Mouse (Mus musculus): ENCODE results near the gene Pld4. TPM values are rescaled to one million over a fixed set of nuclear protein-coding genes. Genes with fewer than 3 reads are reported as not detected.

Pld4 gene
- polyA plus RNA-seq, 1 experiment from 2014 or later: 6.4 TPM

DNA sequence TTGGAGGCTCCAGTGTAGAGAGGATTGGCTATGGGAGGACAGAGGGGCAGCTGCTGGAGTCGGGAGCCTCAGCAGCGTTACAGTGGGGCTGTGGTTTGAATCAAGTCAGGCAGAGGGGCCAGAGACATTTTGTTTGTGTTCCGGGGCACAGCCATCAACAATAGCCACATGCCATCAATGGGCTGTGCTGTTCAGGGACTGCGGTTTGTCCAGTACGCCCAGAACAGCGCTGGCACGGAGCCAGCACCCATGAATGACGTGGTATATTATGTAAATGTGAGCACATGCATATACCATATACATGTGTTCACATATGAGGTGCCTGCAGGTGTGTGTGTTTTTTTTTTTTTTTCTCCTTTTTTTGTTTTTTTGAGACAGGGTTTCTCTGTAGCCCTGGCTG, 32.7 kb upstream of the Pld4 start:
- Histone ChIP-seq H3K4me1 (replicated peaks) (peaks cover 33% of the 10 kb centered on the region), H3K4me2 (replicated peaks) (no peak overlapping the region), H3K27ac (no peak overlapping the region), H3K9ac (replicated peaks) (0 out of 2 replicates have a peak overlapping the region, but pooled peaks have one; percentile 1), H3K9me3 (no peaks in the 10 kb centered on the region), H3K36me3 (peaks cover 45% of the 10 kb centered on the region), H3K4me3 (replicated peaks) (no peak overlapping the region), H3K27me3 (peaks cover 10% of the 10 kb centered on the region; the same call in 1 of the 2 replicates)
- 67% methylated on average over 8 of the region's 8 CpGs for WGBS
- no peak for ATAC-seq

- peaks cover 65% of the 10 kb centered on the region for H3K36me3 ChIP-seq
- WGBS: 92% methylated on average over 14 of the region's 14 CpGs
These were observed 29.6 kb upstream of the Pld4 start for GRCm38 (mm10) chr12:112730808-112731207.

GRCm38 (mm10) chr12:112732591-112732990, 27.9 kb upstream of the Pld4 start:
- 91% methylated on average over 10 of the region's 10 CpGs for WGBS
- H3K27ac ChIP-seq: no peak overlapping the region
- peaks cover 77% of the 10 kb centered on the region for H3K36me3 ChIP-seq
- H3K9ac ChIP-seq (replicated peaks): no peak overlapping the region
- H3K27me3 ChIP-seq: no peaks in the 10 kb centered on the region
- no peak overlapping the region for H3K4me3 ChIP-seq (replicated peaks)
- H3K9me3 ChIP-seq: no peaks in the 10 kb centered on the region
- peaks cover 3% of the 10 kb centered on the region; the same call in 1 of the 2 replicates for H3K4me1 ChIP-seq (replicated peaks)
- no peak for ATAC-seq
- H3K4me2 ChIP-seq (replicated peaks): no peak overlapping the region

More at GRCm38 (mm10) chr12:112730808-112731207, 29.6 kb upstream of the Pld4 start:
- no peak overlapping the region for H3K4me3 ChIP-seq (replicated peaks)
- no peak overlapping the region for H3K27ac ChIP-seq
- no peaks in the 10 kb centered on the region for H3K27me3 ChIP-seq
- H3K9ac ChIP-seq (replicated peaks): no peak overlapping the region
- H3K4me2 ChIP-seq (replicated peaks): no peak overlapping the region
- ATAC-seq: no peak
- H3K9me3 ChIP-seq: no peaks in the 10 kb centered on the region
- peaks cover 8% of the 10 kb centered on the region; the same call in 1 of the 2 replicates for H3K4me1 ChIP-seq (replicated peaks)

DNA sequence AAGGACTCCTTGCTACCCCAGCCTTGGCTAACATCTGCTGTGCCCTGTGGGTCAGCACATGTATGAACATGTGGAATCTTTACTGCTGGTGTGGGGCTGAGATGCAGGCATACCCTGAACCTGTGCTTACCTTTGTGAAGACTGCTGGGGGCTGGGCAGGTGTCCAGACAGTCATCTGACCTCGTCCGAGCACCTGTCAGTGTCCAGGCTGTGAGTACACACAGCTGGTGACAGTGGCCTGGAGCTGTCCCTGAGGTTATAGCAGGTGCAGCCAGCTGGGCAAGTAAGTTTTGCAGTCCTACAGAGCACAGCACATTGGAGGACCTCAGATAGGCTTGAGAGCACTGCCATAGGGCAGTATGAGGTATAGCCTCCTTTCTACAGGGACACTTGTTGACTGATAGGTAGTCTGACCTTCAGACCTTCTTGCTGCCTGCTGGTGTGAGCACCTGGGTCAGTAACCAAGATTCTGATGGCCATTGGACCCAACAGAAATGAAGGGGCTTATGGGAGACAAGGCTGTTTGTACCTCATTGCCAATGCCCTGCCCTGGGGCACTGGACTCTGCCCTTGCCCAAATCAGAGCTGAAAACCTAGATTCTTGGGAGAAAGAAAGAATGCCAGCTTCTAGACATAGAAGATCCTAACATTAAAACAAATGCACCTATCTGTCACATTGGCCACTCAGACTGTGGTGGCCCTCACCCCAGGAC, 26.2 kb upstream of the Pld4 start:
- Histone ChIP-seq H3K9ac (replicated peaks) (no peak overlapping the region), H3K27me3 (no peaks in the 10 kb centered on the region), H3K36me3 (peaks cover 90% of the 10 kb centered on the region), H3K4me1 (replicated peaks) (no peaks in the 10 kb centered on the region), H3K4me3 (replicated peaks) (no peak overlapping the region), H3K4me2 (replicated peaks) (no peak overlapping the region), H3K27ac (no peak overlapping the region), H3K9me3 (no peaks in the 10 kb centered on the region)
- 88% methylated on average over 2 of the region's 2 CpGs for WGBS
- no peak for ATAC-seq

GRCm38 (mm10) chr12:112734881-112735655, 25.4 kb upstream of the Pld4 start:
- Histone ChIP-seq H3K27me3 (no peaks in the 10 kb centered on the region), H3K36me3 (peaks cover 94% of the 10 kb centered on the region), H3K4me3 (replicated peaks) (no peak overlapping the region), H3K4me2 (replicated peaks) (no peak overlapping the region), H3K9me3 (no peaks in the 10 kb centered on the region), H3K27ac (no peak overlapping the region), H3K9ac (replicated peaks) (no peak overlapping the region), H3K4me1 (replicated peaks) (no peaks in the 10 kb centered on the region)
- ATAC-seq: no peak
- WGBS: 89% methylated on average over 19 of the region's 19 CpGs

- 88% methylated on average over 29 of the region's 29 CpGs for WGBS
- ATAC-seq: no peak
These were observed 24.4 kb upstream of the Pld4 start for GRCm38 (mm10) chr12:112735896-112736635.

DNA sequence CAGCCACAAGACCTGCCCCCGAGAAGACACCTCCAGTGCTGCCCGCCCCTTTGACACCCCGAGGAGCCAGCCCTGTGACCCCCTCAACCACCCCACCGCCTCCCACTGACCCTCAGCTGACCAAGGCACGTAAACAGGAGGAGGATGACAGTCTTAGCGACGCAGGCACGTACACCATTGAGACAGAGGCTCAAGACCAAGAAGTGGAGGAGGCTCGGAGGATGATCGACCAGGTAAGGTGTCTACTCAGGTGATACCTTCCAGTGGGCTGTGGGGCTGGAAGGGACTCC, 23.9 kb upstream of the Pld4 start:
- Histone ChIP-seq H3K36me3 (peaks cover 94% of the 10 kb centered on the region), H3K9me3 (no peaks in the 10 kb centered on the region), H3K27me3 (no peaks in the 10 kb centered on the region), H3K4me1 (replicated peaks) (no peaks in the 10 kb centered on the region), H3K9ac (replicated peaks) (no peak overlapping the region; the same call in 1 of the 2 replicates), H3K4me3 (replicated peaks) (no peak overlapping the region), H3K4me2 (replicated peaks) (no peak overlapping the region), H3K27ac (no peak overlapping the region)
- 90% methylated on average over 10 of the region's 10 CpGs for WGBS
- no peak for ATAC-seq

More at GRCm38 (mm10) chr12:112735896-112736635, 24.4 kb upstream of the Pld4 start:
- Histone ChIP-seq H3K4me3 (replicated peaks) (no peak overlapping the region), H3K27ac (no peak overlapping the region), H3K36me3 (peaks cover 99% of the 10 kb centered on the region), H3K4me1 (replicated peaks) (no peaks in the 10 kb centered on the region), H3K9me3 (no peaks in the 10 kb centered on the region), H3K27me3 (no peaks in the 10 kb centered on the region), H3K9ac (replicated peaks) (no peak overlapping the region; the same call in 1 of the 2 replicates), H3K4me2 (replicated peaks) (no peak overlapping the region)

DNA sequence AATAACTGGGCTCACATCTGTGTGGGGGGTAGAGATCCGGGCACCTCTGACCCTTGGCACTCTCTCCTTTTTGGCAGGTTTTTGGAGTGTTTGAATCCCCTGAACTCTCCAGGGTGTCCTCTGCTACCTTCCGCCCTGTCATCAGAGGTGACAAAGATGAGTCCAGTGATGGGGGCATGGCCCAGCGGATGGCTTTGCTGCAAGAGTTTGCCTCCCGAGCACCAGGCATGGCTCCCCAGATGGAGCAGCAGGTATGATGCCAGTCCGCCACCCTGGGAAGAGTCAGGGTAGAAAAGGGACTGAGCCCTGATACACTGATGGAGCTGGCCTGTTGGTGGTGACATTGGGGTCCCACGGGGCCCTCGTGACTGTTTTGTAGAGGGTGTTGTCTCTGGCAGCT, 23.4 kb upstream of the Pld4 start:
- Histone ChIP-seq H3K27me3 (no peaks in the 10 kb centered on the region), H3K27ac (no peak overlapping the region), H3K36me3 (peaks cover 89% of the 10 kb centered on the region), H3K4me1 (replicated peaks) (no peaks in the 10 kb centered on the region), H3K9ac (replicated peaks) (no peak overlapping the region), H3K4me3 (replicated peaks) (no peak overlapping the region), H3K9me3 (no peaks in the 10 kb centered on the region), H3K4me2 (replicated peaks) (no peak overlapping the region)
- 89% methylated on average over 7 of the region's 7 CpGs for WGBS
- ATAC-seq: no peak

DNA sequence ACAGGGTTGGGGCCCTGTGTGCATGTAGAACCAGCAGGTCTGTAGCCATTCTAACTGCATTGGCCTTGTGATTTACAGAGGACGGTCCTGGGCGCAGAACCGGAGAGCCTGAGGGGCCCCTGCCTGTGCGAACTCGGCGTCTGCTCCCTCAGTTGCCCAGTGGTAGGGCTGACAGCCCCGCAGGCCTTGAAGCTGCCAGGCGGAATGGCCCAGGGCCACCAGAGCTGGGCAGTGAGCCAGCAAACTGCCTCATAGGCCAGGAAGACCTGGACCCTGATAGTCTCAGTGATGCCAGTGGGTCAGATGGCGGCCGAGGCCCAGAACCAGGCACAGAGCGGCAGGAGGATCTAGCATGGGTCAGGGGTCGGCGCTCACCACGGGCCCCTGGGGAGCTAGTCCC, 22.7 kb upstream of the Pld4 start:
- H3K9ac ChIP-seq (replicated peaks): no peak overlapping the region
- ATAC-seq: no peak
- H3K27me3 ChIP-seq: no peaks in the 10 kb centered on the region
- peaks cover 82% of the 10 kb centered on the region for H3K36me3 ChIP-seq
- WGBS: 93% methylated on average over 14 of the region's 14 CpGs
- H3K4me3 ChIP-seq (replicated peaks): no peak overlapping the region
- H3K4me2 ChIP-seq (replicated peaks): no peak overlapping the region
- no peak overlapping the region for H3K27ac ChIP-seq
- no peaks in the 10 kb centered on the region for H3K9me3 ChIP-seq
- H3K4me1 ChIP-seq (replicated peaks): 0 out of 2 replicates have a peak, but pooled peaks cover 2% of the 10 kb centered on the region

- peaks cover 75% of the 10 kb centered on the region for H3K36me3 ChIP-seq
These were observed 22.0 kb upstream of the Pld4 start for GRCm38 (mm10) chr12:112738281-112739022.

GRCm38 (mm10) chr12:112739023-112739568, 21.4 kb upstream of the Pld4 start:
- H3K27ac ChIP-seq: no peak overlapping the region
- no peak overlapping the region for H3K4me3 ChIP-seq (replicated peaks)
- 91% methylated on average over 24 of the region's 24 CpGs for WGBS
- H3K27me3 ChIP-seq: no peaks in the 10 kb centered on the region
- H3K36me3 ChIP-seq: peaks cover 73% of the 10 kb centered on the region
- H3K9me3 ChIP-seq: no peaks in the 10 kb centered on the region
- no peak overlapping the region for H3K9ac ChIP-seq (replicated peaks)
- H3K4me1 ChIP-seq (replicated peaks): 0 out of 2 replicates have a peak, but pooled peaks cover 6% of the 10 kb centered on the region
- no peak for ATAC-seq
- no peak overlapping the region for H3K4me2 ChIP-seq (replicated peaks)

More at GRCm38 (mm10) chr12:112738281-112739022, 22.0 kb upstream of the Pld4 start:
- Histone ChIP-seq H3K4me3 (replicated peaks) (no peak overlapping the region), H3K4me1 (replicated peaks) (0 out of 2 replicates have a peak, but pooled peaks cover 6% of the 10 kb centered on the region), H3K9ac (replicated peaks) (no peak overlapping the region), H3K27ac (no peak overlapping the region), H3K27me3 (no peaks in the 10 kb centered on the region), H3K4me2 (replicated peaks) (no peak overlapping the region), H3K9me3 (no peaks in the 10 kb centered on the region)
- 93% methylated on average over 31 of the region's 31 CpGs for WGBS
- no peak for ATAC-seq
